Mouse (Mus musculus): ENCODE results near the gene Htr1d. TPM values are rescaled to one million over a fixed set of nuclear protein-coding genes. Genes with fewer than 3 reads are reported as not detected.

Gene Htr1d
- total RNA-seq, 2 experiments from 2014 or later = not detected

Other genes starting within 250 kb of the Htr1d start
- gene Asap3, start 217.2 kb upstream of the Htr1d start, total RNA-seq (2021) = 1 to 10 TPM; 7.6 to 9.1 TPM
- gene Tcea3, start 175.8 kb upstream of the Htr1d start, total RNA-seq (2021) = 100 to 1,000 TPM; 126 to 148 TPM
- 10 to 100 TPM; 32.3 to 34.8 TPM for gene Zfp46, start 138.8 kb upstream of the Htr1d start, total RNA-seq (2021)
- 10 to 100 TPM; 41.9 to 46.0 TPM for gene Hnrnpr, start 112.6 kb upstream of the Htr1d start, total RNA-seq (2021)
- under 1 TPM; 0.15 to 0.21 TPM for gene 6030445D17Rik, start 38.7 kb downstream of the Htr1d start, total RNA-seq (2021)
- gene Luzp1, start 46.2 kb downstream of the Htr1d start, total RNA-seq (2021) = 10 to 100 TPM; 29.3 to 38.1 TPM
- gene Kdm1a, start 179.2 kb downstream of the Htr1d start, total RNA-seq (2021) = 10 to 100 TPM; 28.2 to 30.6 TPM
- not detected for gene Tex46, start 186.9 kb downstream of the Htr1d start, total RNA-seq (2021)
- gene Lactbl1, start 199.1 kb downstream of the Htr1d start, total RNA-seq (2021) = not detected